Comparison of ENCODE assay signal across 9 mouse cellular contexts in the genomic region with DNA sequence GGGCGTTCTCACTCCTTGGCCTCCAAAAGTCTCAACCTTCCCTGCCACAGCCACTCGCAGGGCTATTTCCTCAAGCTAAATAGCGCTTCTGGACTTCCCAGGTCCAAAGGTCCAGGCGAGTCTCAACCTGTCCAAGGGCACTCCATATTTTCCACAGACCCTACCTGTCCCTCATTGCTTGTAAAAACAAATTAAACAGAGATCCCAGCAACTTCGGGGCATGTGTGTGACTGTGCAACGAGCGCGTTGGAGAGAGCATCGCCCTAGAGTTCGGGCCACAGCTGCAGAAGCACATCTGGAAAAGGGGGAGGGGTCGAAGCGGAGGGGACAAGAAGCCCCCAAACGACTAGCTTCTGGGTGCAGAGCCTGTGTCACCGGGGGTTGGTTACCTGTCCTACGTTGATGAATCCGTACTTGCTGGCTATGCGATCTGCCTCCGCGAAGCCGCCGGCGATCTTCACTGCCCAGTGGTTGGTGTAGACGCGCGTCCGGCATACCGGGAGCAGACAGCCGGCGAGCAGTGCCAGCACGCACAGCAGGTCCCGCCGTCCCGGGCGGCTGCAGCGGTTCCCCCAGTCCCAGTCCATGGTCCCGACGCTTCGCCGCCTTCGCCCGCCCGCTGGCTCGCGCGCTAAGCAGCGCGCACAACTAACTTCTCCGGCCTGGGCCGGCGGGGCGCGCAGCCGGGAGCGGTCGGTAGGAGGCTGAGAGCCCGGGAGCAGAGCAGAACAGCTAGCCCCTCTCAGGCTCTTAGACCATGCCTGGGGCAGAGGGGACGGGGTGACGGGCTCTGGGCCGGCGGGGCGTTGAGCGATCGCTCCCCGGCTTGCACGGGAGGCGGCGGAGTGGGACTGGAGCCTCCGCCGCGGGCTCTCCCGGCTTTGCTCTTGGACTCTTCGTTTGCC. TPM values are rescaled to one million over a fixed set of nuclear protein-coding genes. Genes with fewer than 3 reads are reported as not detected.
DNase-seq lines count a peak whose midpoint lies in the region; ATAC-seq and TF ChIP-seq lines count a peak whose summit lies in the region.
"Had no signal": no experiment of that assay in that cellular context is flagged by ENCODE, and none has a peak within 500 bp of the region (broad histone marks: within the 10 kb centered on the region; RNA-seq: fewer than 3 reads in every experiment).

No protein-coding gene starts in this region.

- peak overlapping the region; percentile 81 for H3K4me2 ChIP-seq in forebrain, embryonic 14.5 days (ENCODE audit: low read length)
- peak overlapping the region; percentile 96 for H3K4me2 ChIP-seq in heart, postnatal 0 days (ENCODE audit: low read depth, low read length)
- H3K4me2 ChIP-seq in lung, embryonic 16.5 days (ENCODE audit: low read depth, low read length): peak overlapping the region; percentile 97

- peak overlapping the region; percentile 59 for H3K4me3 ChIP-seq in ES-Bruce4 (ENCODE audit: low read depth, low read length)
- H3K4me3 ChIP-seq in brown adipose tissue, adult 24 weeks (ENCODE audit: insufficient read depth, low read depth, low read length): peak overlapping the region; percentile 61
- H3K4me3 ChIP-seq in forebrain, embryonic 14.5 days (ENCODE audit: low read depth, low read length): peak overlapping the region; percentile 72
- H3K4me3 ChIP-seq in heart, postnatal 0 days (ENCODE audit: low read depth, low read length): peak overlapping the region; percentile 68
- peak overlapping the region; percentile 83 for H3K4me3 ChIP-seq in lung, embryonic 16.5 days (ENCODE audit: low read length)

- no peak for TF ChIP-seq POLR2A in ES-Bruce4 (IDR thresholded peaks at IDR 0.05; ENCODE audit: insufficient read depth, low read length)

- no peak for TF ChIP-seq CTCF in ES-Bruce4 (IDR thresholded peaks at IDR 0.05; ENCODE audit: low read depth, low read length)
- no peak for TF ChIP-seq CTCF in heart, postnatal 0 days (IDR thresholded peaks at IDR 0.05; ENCODE audit: low read depth)

- no peaks in the 10 kb centered on the region for H3K9me3 ChIP-seq in ES-Bruce4 (replicated peaks; ENCODE audit: control insufficient read depth, insufficient read depth, low read length, poor library complexity, severe bottlenecking)
- no peaks in the 10 kb centered on the region for H3K9me3 ChIP-seq in forebrain, embryonic 14.5 days (replicated peaks; ENCODE audit: control insufficient read depth, low read length)
- no peaks in the 10 kb centered on the region for H3K9me3 ChIP-seq in heart, postnatal 0 days (replicated peaks; ENCODE audit: control insufficient read depth, low read length)
- H3K9me3 ChIP-seq in lung, embryonic 16.5 days (ENCODE audit: control insufficient read depth, low read length): no peaks in the 10 kb centered on the region

- no peaks in the 10 kb centered on the region for H3K36me3 ChIP-seq in ES-Bruce4 (ENCODE audit: control insufficient read depth, insufficient read depth, low read length, poor library complexity, severe bottlenecking)
- no peaks in the 10 kb centered on the region for H3K36me3 ChIP-seq in forebrain, embryonic 14.5 days (ENCODE audit: control insufficient read depth, insufficient read depth, low read length)
- H3K36me3 ChIP-seq in heart, postnatal 0 days (replicated peaks; ENCODE audit: control insufficient read depth, insufficient read depth, low read length): no peaks in the 10 kb centered on the region
- no peaks in the 10 kb centered on the region for H3K36me3 ChIP-seq in lung, embryonic 16.5 days (ENCODE audit: control insufficient read depth, insufficient read depth, low read length)

- peak; percentile 81 for ATAC-seq in forebrain, embryonic 14.5 days
- ATAC-seq in heart, postnatal 0 days (ENCODE audit: insufficient read depth, low read depth): peak; percentile 80
- ATAC-seq in lung, embryonic 16.5 days (ENCODE audit: low read depth): peak; percentile 83

- H3K27ac ChIP-seq in ES-Bruce4 (ENCODE audit: insufficient read depth, low read length): no peak overlapping the region
- no peak overlapping the region for H3K27ac ChIP-seq in brown adipose tissue, adult 24 weeks (replicated peaks; ENCODE audit: low read depth, low read length)
- peak overlapping the region; percentile 74 for H3K27ac ChIP-seq in forebrain, embryonic 14.5 days (ENCODE audit: low read depth, low read length)
- peak overlapping the region; percentile 86 for H3K27ac ChIP-seq in heart, postnatal 0 days (ENCODE audit: low read depth)
- peak overlapping the region; percentile 91 for H3K27ac ChIP-seq in lung, embryonic 16.5 days (ENCODE audit: low read length)
- H3K27ac ChIP-seq: macrophage had no signal

- H3K4me1 ChIP-seq in ES-Bruce4 (ENCODE audit: control insufficient read depth, insufficient read depth, low read length): no peaks in the 10 kb centered on the region
- H3K4me1 ChIP-seq in brown adipose tissue, adult 24 weeks (ENCODE audit: control insufficient read depth, insufficient read depth, insufficient read length, low read length): no peaks in the 10 kb centered on the region
- H3K4me1 ChIP-seq in forebrain, embryonic 14.5 days (ENCODE audit: control insufficient read depth, insufficient read depth, low read length): peaks cover 16% of the 10 kb centered on the region; the same call in 1 of the 2 replicates
- H3K4me1 ChIP-seq in heart, postnatal 0 days (ENCODE audit: control insufficient read depth, insufficient read depth): peaks cover 29% of the 10 kb centered on the region
- peaks cover 9% of the 10 kb centered on the region for H3K4me1 ChIP-seq in lung, embryonic 16.5 days (replicated peaks; ENCODE audit: control insufficient read depth, insufficient read depth, low read length)

- no peak for TF ChIP-seq EP300 in ES-Bruce4 (IDR thresholded peaks at IDR 0.05; ENCODE audit: insufficient read depth, low read depth, low read length)
- no peak for TF ChIP-seq EP300 in heart, postnatal 0 days (IDR thresholded peaks at IDR 0.05; ENCODE audit: low read depth)

- WGBS in forebrain, embryonic 14.5 days: 0% methylated on average over 70 of the region's 72 CpGs
- under 1% methylated on average over 72 of the region's 72 CpGs for WGBS in heart, postnatal 0 days
- under 1% methylated on average over 66 of the region's 72 CpGs for WGBS in lung, embryonic 16.5 days

- DNase-seq in forebrain, embryonic 14.5 days (ENCODE audit: low spot score): peak; percentile 57
- peak; percentile 33 for DNase-seq in heart, postnatal 0 days (ENCODE audit: low spot score)
- peak; percentile 65 for DNase-seq in kidney, postnatal 14 days
- DNase-seq in right cerebral cortex, postnatal 14 days: peak; percentile 28
- no peak for DNase-seq in natural killer cell, adult 2 months (ENCODE audit: low spot score in 2 of 2)

- peak overlapping the region; percentile 85 for H3K9ac ChIP-seq in ES-Bruce4 (ENCODE audit: low read depth, poor library complexity, severe bottlenecking)
- H3K9ac ChIP-seq in forebrain, embryonic 14.5 days (ENCODE audit: low read length): peak overlapping the region; percentile 70
- peak overlapping the region; percentile 63 for H3K9ac ChIP-seq in heart, postnatal 0 days (replicated peaks; ENCODE audit: low read depth, low read length)
- H3K9ac ChIP-seq in lung, embryonic 16.5 days (ENCODE audit: low read length): peak overlapping the region; percentile 80

- H3K27me3 ChIP-seq in ES-Bruce4 (ENCODE audit: control insufficient read depth, insufficient read depth, low read length, poor library complexity, severe bottlenecking): peaks cover 4% of the 10 kb centered on the region
- H3K27me3 ChIP-seq in forebrain, embryonic 14.5 days (replicated peaks; ENCODE audit: control insufficient read depth, insufficient read depth, low read length): no peaks in the 10 kb centered on the region
- H3K27me3 ChIP-seq in heart, postnatal 0 days (ENCODE audit: control insufficient read depth, insufficient read depth, low read length): no peaks in the 10 kb centered on the region
- H3K27me3 ChIP-seq in lung, embryonic 16.5 days (ENCODE audit: control insufficient read depth, insufficient read depth, low read depth, low read length): no peaks in the 10 kb centered on the region

RNA-seq across cellular contexts. Expression of a gene that starts 0.6 kb away (rescaled TPM):
- 0.23 and 0.33 TPM in 2 replicates for polyA plus RNA-seq in ES-Bruce4 (2011; ENCODE audit: insufficient read depth, insufficient read length, low read depth, missing spikeins)
- 1.7 and 2.0 TPM in 2 replicates for polyA plus RNA-seq in brown adipose tissue, adult 24 weeks (2012; ENCODE audit: insufficient read depth, insufficient read length, missing spikeins)
- polyA plus RNA-seq in forebrain, embryonic 14.5 days (2014; fragmentation: Nextera tagmentation; extraction: Ambion mirVana): 3.8 and 5.1 TPM in 2 replicates
- total RNA-seq in heart, postnatal 0 days (2014; rRNA removed; ENCODE audit: low replicate concordance): 7.9 and 9.1 TPM in 2 replicates
- polyA plus RNA-seq in heart, postnatal 0 days (2015; fragmentation: Nextera tagmentation; extraction: Ambion mirVana): 4.3 and 4.8 TPM in 2 replicates
- polyA plus RNA-seq in lung, embryonic 16.5 days (2015; fragmentation: Nextera tagmentation; extraction: Ambion mirVana): 23.7 and 24.0 TPM in 2 replicates
- polyA plus RNA-seq: macrophage had no signal

Comparison
In these comparisons a context has a peak if more than half of its experiments do, and no peak if none do; other contexts are left out.
1. H3K27ac ChIP-seq: peak in forebrain, embryonic 14.5 days (single experiment), heart, postnatal 0 days (single experiment) and lung, embryonic 16.5 days (single experiment); none in ES-Bruce4 (single experiment) and brown adipose tissue, adult 24 weeks (single experiment).
2. DNase-seq: peak in forebrain, embryonic 14.5 days (single experiment), heart, postnatal 0 days (single experiment), kidney, postnatal 14 days (single experiment) and right cerebral cortex, postnatal 14 days (single experiment); none in natural killer cell, adult 2 months (0 of 2).
3. Peak in every context shown above with its lines, with median percentiles within 50 percentile points of each other: H3K4me3 ChIP-seq, H3K9ac ChIP-seq, ATAC-seq and H3K4me2 ChIP-seq.